Mouse (Mus musculus) heart, postnatal 14 days (tissue): ENCODE data around the gene Slc22a16. TPM values are rescaled to one million over a fixed set of nuclear protein-coding genes. Genes with fewer than 3 reads are reported as not detected.

ENCODE experiments used
- total RNA-seq, 2 experiments: library from RNA; stranded (reverse); gene quantifications; 2 replicates each; pipeline ENCODE4 v1.2.3; 2021

Gene Slc22a16
- total RNA-seq, 2 experiments from 2014 or later, result not detected

Other genes with a start within 250 kb of the Slc22a16 start
- gene Cdk19, start 230.8 kb upstream of the Slc22a16 start, total RNA-seq, result 10 to 100 TPM; 14.9 to 15.9 TPM
- 10 to 100 TPM; 32.1 to 32.3 TPM for gene Ddo, start 59.7 kb downstream of the Slc22a16 start, total RNA-seq
- gene Mettl24, start 112.9 kb downstream of the Slc22a16 start, total RNA-seq, result 1 to 10 TPM; 1.4 to 1.5 TPM